Mouse (Mus musculus): ENCODE measurements around the gene Cplx3.

Cplx3 gene

DNA sequence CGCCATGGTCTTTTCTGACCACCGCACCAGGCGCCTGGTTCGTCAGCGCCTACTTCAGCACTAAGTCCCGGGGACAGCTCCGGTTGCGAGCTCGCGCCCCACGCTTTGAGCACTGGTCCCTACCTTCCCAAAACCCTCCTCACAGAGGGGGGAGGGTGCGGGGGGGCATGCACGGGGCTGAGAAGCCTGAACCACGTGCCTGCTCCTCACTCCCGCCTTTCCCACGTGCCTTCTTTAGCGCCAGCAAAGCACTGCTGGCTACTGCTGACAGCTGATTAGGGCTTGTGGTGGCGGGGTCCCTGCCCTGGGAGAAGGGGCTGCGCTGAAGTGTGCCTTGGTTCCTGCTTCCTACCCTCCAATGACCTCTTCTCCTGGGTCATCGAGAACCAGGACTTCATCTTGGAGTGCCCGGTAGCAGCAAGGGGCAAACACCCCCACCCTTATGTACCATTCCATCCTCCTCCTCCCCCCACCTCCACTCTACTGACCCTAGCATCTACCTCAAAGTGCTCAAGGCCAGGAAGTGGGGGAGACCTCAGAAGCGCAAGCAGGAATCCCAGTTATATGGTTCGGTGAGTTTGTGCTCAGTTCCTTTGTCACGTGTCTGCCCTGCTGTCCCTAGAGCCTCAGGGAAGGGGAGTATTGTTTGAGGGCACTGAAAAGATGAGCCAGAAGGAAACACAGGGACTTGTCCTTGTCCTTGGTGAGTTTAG lies at the start of gene Cplx3:
TSS of gene Cplx3 (minus strand) at position 143 of the 713 bp plus-strand sequence.
- DNase-seq (ENCODE audit: low spot score in 2 of 2): peak in 1 of 2 experiments; percentile 28

DNA sequence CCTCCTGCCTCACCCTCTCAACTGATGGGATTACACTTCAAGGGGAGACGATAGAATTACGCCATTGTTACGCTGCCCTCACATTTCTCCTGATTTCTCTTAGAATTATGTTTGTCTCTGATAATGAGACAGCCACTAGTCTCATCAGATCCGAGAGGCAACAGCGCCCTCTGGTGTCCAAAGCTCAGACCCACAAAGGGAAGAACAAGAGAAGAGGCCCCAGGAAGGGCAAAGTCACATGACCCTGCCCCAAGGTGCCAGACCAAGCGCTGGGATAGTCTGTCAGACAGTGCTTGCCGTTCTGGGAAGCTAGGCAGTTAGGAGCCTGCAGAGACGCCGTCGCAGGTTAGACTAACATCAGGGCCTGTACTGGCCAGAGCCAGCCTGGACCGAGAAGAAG lies 49.7 kb upstream of the Cplx3 start:
- peak; percentile 90 to 97 for DNase-seq (ENCODE audit: low spot score in 2 of 2)

DNA sequence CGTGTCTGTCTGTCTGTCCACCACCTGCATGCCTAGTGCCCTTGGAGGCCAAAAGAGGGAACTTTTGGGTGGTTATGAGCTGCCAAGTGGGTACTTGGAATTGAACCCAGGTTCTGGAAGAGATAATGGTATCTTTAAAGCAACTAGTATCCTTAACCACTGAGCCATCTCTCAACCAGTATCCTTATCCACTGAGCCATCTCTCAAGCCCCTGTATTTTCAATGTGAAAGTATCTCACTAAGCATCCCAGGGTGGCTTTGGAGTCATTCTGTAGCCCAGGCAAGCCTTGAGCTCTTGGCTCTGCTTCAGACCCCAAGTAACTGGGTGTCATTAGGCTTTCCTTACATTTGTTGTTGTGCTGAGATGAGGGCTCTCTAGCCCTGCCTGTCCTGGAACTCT lies 48.9 kb upstream of the Cplx3 start:
- DNase-seq (ENCODE audit: low spot score in 2 of 2): no peak

DNA sequence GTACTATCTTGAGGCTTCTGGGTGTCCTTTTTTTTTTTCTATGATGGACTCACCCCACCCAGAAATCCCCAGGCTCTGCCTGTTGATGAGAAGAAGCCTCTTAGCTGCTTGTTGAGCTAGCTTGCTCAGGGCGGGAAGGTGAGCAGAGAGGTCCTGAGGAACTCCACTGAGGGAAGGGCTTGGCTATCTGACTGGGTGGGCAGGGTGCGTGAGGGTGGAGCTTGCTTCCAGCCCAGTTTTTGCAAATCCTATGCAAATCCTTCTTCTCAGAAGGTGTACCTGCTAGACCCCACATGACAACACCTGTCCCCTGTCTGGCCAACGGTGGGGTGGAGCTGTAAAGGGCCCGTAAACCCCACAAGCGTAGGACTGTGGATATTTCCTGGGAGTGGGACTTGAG lies 47.2 kb upstream of the Cplx3 start, which contains the start of gene Csk:
TSS of gene Csk (minus strand) at position 349 of the 400 bp plus-strand sequence.
- DNase-seq (ENCODE audit: low spot score in 2 of 2): no peak

DNA sequence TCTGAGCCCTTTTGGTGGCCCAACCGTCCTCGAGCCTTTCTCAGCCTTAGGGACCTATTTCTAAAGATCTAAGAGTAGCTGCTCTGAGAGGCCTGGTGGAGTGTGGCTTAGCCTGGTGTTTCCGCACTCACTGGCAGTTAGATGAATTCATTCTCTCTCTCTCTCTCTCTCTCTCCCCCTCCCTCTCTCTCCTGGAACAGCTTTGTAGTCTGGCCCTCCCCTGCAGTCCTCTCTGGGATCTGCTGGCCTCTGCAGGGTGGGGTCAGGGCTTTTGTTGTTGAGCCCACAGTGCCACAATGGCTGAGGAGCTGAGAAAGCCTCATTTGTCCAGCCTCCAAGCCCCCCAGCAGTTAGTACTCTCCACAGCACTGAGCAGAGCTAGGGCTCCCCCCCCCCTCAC lies 46.8 kb upstream of the Cplx3 start:
- no peak for DNase-seq (ENCODE audit: low spot score in 2 of 2)

DNA sequence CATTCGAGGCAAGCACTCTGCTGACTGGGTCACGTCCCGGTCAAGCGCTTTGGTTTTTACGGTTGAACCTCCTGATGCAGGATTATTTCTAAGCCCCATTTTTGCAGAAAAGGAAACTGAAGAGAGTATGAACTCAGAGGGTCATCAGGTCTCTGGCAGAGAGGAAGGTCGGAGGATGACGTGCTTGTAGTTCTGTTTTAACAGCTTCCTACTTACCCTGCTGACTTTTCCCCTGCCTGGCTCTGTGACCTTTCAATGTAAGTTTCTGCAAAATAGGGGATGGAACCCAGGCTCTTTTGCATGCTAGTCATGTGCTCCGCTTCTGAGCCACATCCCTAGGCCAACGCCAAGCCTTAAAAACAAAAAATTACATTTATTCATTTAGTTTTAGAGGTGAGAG lies 46.3 kb upstream of the Cplx3 start:
- no peak for DNase-seq (ENCODE audit: low spot score in 2 of 2)

DNA sequence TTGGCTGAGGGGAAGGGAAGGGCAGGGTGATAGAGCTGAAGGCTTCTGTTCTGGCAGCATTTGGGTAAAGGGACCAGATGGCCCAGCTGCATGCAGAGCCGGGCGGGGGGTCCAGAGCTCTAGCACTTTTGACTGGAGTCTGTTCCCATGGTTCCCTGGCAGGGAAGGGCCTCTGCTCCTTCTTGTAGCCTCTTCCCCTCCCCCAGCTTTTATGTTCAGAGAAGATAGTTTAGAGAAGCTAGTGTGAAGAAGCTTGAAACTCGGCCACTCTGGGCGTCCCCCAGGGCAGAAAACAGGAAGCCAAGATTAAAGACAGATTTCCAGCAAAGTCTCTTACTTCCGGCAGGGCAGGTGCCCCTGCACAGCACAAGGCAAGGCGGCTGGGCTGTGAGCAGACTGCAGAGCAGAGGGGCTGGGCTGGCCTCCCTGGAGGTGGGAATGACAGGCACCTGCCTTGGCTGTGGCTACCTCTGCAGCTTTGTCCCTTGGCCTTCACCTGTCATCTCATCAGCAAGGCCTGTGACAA lies 44.8 kb upstream of the Cplx3 start:
- DNase-seq (ENCODE audit: low spot score in 2 of 2): peak in 1 of 2 experiments; percentile 50

DNA sequence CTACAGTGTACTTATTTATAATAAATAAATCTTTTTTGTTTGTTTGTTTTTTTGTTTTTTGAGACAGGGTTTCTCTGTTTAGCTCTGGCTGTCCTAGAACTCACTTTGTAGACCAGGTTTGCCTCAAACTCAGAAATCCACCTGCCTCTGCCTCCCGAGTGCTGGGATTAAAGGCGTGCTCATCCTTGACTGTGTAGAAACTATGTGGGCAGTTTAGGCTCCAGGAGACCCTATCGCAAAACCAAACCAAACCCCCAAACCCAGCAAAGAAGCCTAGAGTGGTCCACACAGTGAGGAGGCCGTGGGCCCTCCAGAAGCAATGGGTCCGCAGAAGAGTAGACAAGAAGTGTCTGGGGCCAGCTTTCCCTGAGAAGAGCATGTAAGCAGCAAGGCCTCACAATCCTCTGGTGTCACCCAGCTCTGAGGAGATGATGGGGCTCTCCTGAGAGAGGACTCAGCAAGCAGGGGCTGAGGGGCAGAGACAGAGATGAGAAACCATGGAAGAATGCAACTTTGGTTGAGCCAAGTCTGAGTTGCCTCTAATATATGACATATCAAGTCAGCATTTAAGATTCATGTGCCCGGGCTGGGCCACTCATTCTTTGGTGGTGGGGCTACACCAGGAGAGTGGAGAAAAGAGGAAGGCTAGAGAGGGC lies 44.2 kb upstream of the Cplx3 start:
- DNase-seq (ENCODE audit: low spot score in 2 of 2): no peak

DNA sequence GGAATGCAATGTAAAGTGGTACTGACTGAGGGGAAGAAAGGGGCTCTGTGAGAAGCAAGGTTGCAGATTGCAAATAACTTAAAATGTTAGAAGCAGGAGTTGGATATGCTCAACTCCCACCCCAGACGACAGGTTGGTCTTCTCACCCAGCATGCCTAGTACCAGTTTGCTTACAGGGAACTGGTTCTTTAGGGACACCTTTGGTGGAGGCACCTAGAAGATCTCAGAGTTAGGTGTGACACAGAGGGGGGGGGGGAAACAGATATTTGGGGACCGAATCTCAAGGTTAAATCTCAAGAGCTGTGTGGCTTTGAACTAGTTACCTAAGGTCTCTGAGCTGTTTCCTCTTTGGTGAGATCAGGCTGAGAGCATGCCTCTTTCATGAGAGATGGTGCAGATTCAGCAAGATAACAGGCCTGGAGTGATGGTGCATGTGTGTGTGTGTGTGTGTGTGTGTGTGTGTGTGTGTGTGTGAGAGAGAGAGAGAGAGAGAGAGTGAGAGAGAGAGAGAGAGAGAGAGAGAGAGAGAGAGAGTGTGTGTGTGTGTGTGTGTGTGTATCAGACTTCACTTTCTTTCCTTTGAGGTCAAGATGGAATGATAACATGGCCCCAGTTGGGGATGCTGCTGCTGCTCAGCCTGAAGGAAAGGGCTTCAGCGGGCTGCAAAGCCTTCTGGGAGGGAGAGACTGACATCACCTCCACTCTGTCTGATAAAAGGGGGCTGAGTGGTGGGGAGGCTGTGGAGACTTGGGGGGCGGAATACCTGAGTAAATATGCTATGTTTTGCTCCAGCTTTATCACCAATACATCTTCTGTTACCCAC lies 41.4 kb upstream of the Cplx3 start:
- DNase-seq (ENCODE audit: low spot score in 2 of 2): no peak

DNA sequence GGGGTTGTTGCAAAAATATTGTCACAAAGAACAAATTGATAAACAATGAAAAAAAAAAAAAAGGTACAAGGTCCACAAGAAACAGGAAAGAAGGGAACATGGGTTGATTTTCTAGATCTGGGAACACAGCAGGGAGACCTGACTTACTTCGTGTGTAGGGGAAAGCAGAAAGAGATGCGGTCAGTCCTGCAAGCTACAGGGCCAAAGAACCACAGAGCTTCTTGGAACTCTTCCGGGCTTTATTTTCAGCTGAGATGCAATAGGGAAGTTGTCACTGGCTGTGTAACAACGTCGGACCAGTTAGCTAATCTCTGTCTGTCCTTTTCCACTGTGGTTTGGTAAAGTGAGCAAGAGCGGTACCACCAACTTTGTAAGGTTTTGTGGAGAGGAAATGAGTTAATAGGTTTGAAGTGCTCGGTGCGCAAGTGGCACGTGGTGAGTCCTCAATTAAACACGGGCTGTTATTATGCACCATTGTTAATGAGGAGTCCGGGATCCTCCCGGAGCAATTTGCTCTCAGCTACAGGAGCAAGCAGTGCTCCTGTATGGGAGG lies 40.5 kb upstream of the Cplx3 start:
- DNase-seq (ENCODE audit: low spot score in 2 of 2): no peak

DNA sequence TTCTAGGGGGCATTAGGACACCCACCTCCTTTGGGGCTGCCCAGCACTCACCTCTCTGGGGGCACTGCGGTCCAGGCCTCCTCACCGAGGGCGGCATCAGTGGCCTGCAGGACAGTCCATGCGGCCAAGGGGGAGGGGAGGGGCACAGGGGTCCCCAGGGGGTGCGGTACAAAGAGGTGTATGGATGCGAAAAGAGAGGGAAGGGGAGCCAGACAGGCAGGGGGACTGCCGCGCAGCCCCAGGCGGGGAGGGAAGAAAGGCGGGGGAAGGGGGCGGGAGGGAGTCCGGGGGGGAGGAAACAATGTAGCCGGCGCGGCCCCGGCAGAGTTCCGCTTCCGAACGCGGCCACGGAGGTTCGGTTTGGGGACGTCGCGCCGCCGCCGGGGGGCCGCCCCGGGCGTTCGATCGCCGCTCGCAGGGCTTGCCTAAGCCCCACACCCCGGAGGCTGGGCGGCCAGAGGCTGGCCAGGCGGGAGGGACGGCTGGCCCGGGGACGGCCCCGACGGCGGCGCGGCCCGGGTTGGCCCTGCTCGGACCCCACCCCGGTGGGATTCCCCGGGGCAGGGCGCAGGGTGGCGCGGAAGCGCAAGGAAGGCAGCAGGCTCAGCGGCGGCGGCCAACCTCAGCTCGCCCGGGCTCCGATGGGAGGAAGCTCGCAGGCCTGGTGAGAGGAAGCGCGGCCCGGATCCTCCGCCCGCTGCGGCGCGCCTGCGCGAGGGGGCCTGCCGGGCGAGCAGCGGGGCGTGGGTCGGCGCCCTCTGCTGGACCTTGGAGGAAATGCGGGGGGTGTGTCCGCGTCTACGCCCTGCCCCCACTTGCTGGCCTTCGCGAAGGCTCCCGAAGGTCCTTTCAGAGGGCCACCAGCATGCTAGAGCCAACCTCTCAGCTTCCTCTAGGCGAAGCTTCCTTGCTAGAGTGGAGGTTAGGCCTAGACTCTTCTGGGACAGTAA lies 39.1 kb upstream of the Cplx3 start:
- DNase-seq (ENCODE audit: low spot score in 2 of 2): peak; percentile 94 to 96

DNA sequence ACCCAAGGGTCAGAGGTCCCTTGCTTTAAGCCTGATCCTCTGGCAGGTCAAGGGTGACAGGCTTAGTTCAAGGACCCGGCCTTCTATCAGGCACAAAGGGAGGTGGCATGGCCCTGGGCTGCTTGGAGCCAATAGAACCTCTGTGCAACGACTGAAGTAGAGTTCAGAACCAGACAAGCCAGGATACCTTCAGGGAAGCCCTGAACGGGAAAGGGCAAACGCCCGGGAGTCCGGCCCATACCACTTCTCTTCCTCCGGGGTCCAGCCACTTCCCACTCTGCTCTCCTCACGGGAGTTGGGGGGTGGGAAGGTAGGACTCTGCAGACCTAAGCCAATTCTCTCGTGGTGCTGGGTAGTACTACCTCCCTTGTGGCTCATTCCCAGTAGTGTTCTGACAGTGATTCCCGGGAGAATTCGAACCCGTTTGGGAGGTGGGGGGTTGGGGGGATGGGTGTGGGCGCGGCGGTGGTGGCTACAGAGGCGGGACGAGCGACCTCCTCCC lies 38.4 kb upstream of the Cplx3 start:
- DNase-seq (ENCODE audit: low spot score in 2 of 2): no peak

DNA sequence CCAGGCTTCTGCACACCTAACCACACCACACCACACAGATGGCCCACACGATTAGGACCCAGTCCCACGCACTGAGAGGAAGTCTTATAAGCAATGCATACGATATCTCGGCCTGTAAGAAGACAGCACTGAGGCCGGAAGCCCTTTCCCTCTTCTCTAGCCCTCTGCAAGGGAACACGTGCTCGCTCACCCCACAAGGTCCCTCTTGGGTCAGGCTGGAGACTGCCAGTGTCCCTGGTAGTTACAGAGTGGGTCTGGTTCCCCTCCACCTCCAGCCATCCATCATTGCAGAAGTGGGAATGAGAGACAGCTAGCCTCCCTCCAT lies 37.7 kb upstream of the Cplx3 start:
- peak in 1 of 2 experiments; percentile 44 for DNase-seq (ENCODE audit: low spot score in 2 of 2)

DNA sequence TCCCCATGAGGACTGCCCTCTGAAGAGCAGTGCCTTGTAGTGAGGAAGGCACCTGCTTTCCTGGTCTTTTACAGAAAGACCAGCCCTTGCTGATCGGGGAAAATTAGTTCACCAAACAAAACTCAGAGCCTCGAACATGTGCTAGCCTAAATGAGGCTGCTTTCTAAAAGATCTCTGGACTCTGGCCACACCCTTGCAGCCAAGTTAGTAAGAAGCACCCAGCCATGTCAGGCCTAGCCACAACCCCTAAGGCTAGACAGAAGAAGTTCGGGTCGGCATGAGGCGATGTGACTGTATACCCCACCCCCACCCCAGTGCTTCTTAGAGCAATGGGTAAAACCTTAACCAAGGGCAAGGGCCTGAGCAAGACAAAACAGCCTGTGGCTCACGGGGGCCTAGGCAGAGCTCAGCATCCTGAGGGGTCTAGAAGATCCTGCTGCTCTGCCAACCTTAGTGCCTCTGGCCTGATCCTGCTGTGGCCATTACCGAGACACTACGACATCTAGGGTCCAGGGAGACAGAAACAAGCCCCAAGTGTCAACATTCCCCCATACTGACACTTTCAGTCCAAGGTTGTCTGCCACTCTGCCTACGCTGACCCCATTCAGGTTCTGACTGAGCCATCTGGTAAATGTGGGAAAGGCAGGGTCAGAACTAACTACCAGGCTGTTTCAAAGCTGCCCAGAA lies 37.2 kb upstream of the Cplx3 start:
- DNase-seq (ENCODE audit: low spot score in 2 of 2): peak in 1 of 2 experiments; percentile 36

DNA sequence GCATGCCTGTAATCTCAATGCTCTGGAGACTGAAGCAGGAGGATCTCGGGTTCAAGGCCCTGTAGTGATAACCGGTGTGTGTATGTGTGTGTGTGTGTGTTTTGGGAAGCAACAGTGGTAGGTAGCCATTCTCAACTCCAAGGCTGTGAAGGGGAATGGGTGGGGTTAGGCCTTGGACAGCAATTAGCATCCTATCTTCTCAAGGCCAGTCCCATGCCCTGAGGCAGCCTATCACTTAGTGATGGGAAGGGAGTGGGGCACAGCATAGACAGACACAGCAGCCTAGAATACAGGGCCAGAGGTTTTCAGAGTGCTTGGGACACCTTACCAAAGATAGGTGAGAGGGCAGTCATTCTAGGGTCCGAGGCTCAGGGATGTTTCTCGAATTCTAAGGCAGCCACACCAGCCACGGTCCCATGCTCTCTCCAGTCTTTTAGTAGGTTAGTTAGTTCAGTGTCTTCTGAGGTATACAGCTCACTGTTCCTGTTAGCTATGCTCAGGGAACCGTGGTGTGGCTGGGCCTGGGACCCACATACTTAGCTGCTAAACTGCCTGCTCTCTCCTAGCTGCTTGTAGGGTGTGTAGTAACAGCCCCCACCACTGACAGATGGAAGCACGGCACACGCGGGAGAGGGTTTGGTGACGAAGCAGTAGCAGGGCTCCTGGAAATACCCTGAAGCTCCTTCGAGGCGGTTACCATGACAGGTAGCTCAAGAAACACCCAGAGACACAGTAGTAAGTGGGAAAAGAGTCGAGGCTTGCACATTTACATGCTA lies 35.9 kb upstream of the Cplx3 start:
- DNase-seq (ENCODE audit: low spot score in 2 of 2): no peak

DNA sequence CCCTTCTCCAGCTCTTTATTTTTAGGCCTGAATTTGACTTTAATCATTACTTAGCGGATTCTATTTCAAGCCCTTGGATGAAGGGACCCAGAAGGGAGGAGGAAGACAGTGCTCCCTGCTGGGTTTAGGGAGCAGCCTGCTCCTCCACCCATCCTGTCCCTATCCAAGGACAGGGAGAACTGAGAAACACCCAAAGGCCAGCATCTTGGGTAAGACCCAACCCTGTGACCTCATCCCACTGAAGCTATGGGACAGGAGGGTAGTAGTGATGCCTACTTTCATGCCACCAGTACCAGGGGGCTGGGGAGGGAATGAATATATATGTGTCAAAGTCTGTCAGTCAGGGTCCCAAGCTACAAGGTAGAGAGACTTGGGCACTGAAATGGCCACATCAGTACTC lies 34.9 kb upstream of the Cplx3 start:
- no peak for DNase-seq (ENCODE audit: low spot score in 2 of 2)

DNA sequence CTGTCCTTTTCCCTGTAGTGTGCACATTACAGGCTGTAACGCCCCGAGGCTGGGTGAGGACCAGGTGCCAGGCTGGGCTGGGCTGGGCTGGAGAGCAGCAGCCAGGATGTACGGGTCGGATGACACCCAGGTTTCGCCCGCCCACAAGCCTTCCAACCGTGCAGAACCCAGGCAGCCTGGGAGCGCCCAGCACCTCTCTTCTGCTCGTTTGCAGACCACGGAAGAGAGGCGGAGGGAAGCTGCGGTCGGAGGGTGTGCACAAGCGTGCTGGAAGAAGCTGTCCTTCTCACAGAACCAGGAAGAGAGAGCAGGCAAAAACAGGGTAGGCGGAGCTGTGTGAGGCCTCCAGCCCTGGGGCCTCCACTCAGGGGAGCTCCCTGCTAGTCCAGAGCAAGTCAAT lies 34.3 kb upstream of the Cplx3 start:
- peak; percentile 74 to 82 for DNase-seq (ENCODE audit: low spot score in 2 of 2)

DNA sequence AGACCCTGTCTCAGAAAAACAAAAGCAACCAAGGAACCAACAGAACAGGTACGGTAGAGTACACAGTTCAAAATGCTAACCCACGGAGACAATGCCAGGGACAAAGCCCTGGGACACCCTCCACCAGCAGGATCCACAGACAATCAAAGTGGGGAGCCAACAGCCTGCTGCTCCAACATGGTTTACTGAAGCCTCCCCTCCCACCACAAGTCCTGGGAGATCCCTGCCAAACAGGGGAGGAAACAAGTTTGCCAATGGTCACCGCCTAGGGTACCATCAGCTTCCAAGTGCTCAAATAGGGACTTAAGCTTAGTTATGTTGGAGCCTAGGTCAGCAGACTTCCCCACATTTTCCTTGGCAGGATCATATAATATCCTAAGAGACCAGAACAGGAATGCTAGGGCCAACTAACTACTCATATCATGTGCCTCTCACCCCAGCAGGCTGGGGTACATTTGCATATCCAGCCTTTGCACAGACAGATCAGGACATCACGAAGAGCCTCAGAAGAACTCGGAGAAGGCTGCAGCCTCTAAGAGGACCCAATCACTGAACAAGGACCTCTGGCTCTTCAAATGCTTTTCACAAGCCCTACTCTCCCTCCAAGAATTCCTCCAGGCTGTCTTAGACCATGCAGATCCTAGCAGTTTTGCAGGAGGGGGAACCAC lies 33.7 kb upstream of the Cplx3 start:
- no peak for DNase-seq (ENCODE audit: low spot score in 2 of 2)
